Mouse (Mus musculus): Measurements from ENCODE around the gene Dok1. TPM values are rescaled to one million over a fixed set of nuclear protein-coding genes. Genes with fewer than 3 reads are reported as not detected.

Dok1 gene
- polyA plus RNA-seq, 1 experiment from 2014 or later = 4.9 TPM

GRCm38 (mm10) chr6:83040601-83041000 is 7.3 kb upstream of the Dok1 start:
- H3K27ac ChIP-seq = no peak overlapping the region
- no peak for ATAC-seq (ENCODE audit: low FRiP score)
- 79% methylated on average over 5 of the region's 5 CpGs for WGBS

DNA sequence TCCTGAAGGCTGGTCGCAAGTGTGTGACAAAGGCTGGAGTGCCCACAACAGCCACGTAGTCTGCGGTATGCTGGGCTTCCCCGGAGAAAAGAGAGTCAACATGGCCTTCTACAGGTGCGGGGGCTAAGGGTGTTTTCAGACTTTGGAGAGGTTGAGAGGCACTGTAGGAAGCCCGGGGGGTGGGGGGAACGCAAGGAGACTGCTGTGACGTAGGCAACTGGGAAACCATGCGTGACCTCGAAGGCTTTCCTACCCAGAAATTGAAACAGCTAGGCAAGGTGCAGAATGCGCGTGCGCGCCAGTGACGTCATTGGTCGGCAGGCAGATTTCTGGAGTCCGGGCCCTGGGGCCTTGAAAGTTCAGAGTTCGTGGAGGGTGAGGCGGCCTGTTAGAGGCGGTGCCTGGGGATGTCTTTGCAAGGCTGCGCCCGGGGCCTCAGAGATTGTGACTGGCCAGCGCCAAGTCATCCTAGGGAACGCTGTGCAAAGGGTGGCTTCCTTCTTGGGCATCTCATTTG is 5.3 kb upstream of the Dok1 start:
- peak overlapping the region; percentile 9; the same call in 1 of the 2 replicates for H3K9ac ChIP-seq
- H3K27me3 ChIP-seq = peaks cover 28% of the 10 kb centered on the region
- peak overlapping the region; percentile 24 for H3K4me3 ChIP-seq (replicated peaks)

More at GRCm38 (mm10) chr6:83040601-83041000, 7.3 kb upstream of the Dok1 start:
- peaks cover 9% of the 10 kb centered on the region for H3K4me1 ChIP-seq
- H3K4me2 ChIP-seq = no peak overlapping the region
- H3K27me3 ChIP-seq = peaks cover 22% of the 10 kb centered on the region
- no peak overlapping the region for H3K4me3 ChIP-seq (replicated peaks)
- H3K36me3 ChIP-seq (replicated peaks) = no peaks in the 10 kb centered on the region
- H3K9ac ChIP-seq = no peak overlapping the region
- H3K9me3 ChIP-seq = no peaks in the 10 kb centered on the region

GRCm38 (mm10) chr6:83037188-83037587 is 3.9 kb upstream of the Dok1 start:
- Histone ChIP-seq H3K9ac (no peak overlapping the region), H3K27me3 (peaks cover 39% of the 10 kb centered on the region), H3K36me3 (replicated peaks) (no peaks in the 10 kb centered on the region), H3K9me3 (no peaks in the 10 kb centered on the region), H3K4me2 (no peak overlapping the region), H3K27ac (no peak overlapping the region), H3K4me1 (peaks cover 30% of the 10 kb centered on the region), H3K4me3 (replicated peaks) (no peak overlapping the region)
- WGBS = 76% methylated on average over 8 of the region's 8 CpGs
- ATAC-seq (ENCODE audit: low FRiP score) = no peak

More for the DNA sequence above, 5.3 kb upstream of the Dok1 start:
- WGBS = 7% methylated on average over 24 of the region's 24 CpGs
- Histone ChIP-seq H3K36me3 (replicated peaks) (no peaks in the 10 kb centered on the region), H3K4me2 (peak overlapping the region; percentile 51), H3K9me3 (no peaks in the 10 kb centered on the region), H3K27ac (no peak overlapping the region), H3K4me1 (peaks cover 21% of the 10 kb centered on the region)
- peak; percentile 65 for ATAC-seq (ENCODE audit: low FRiP score)

- Histone ChIP-seq H3K27ac (no peak overlapping the region), H3K27me3 (peaks cover 66% of the 10 kb centered on the region)
These were observed 1.3 kb upstream of the Dok1 start for GRCm38 (mm10) chr6:83034463-83035055.

DNA sequence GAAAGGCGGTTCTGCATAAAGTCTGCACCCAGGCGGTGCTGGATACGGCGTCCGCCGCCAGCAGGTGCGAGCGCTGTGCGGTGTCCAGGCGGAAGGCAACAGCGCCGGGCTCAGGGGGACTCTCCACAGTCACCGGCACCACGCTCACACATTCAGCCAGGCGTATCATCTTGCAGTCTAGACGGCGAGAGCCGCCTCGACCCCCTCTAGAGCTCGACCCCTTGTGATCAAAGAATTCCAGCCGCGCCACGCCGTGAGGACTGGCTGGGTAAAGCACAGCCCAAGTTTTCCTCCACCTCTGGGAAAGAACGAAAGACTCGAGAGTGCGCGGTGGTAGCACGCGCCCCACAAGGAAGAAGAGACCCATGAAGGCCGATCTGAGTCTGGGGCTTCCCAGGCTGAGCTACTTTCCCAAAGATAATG is 491 bp downstream of the Dok1 start:
- ATAC-seq (ENCODE audit: low FRiP score) = peak; percentile 59
- Histone ChIP-seq H3K27ac (no peak overlapping the region), H3K9ac (peak overlapping the region; percentile 60)

More at GRCm38 (mm10) chr6:83034463-83035055, 1.3 kb upstream of the Dok1 start:
- peak overlapping the region; percentile 70 for H3K4me2 ChIP-seq
- peaks cover 38% of the 10 kb centered on the region for H3K4me1 ChIP-seq
- WGBS = 15% methylated on average over 5 of the region's 5 CpGs
- H3K36me3 ChIP-seq (replicated peaks) = no peaks in the 10 kb centered on the region
- ATAC-seq (ENCODE audit: low FRiP score) = no peak
- peak overlapping the region; percentile 53 for H3K4me3 ChIP-seq (replicated peaks)
- peak overlapping the region; percentile 60; the same call in 1 of the 2 replicates for H3K9ac ChIP-seq
- H3K9me3 ChIP-seq = no peaks in the 10 kb centered on the region

GRCm38 (mm10) chr6:83031921-83032590 is 1.2 kb downstream of the Dok1 start:
- 17% methylated on average over 18 of the region's 18 CpGs for WGBS
- ATAC-seq (ENCODE audit: low FRiP score) = no peak
- Histone ChIP-seq H3K9me3 (no peaks in the 10 kb centered on the region), H3K4me2 (peak overlapping the region; percentile 70), H3K36me3 (replicated peaks) (no peaks in the 10 kb centered on the region), H3K27ac (no peak overlapping the region), H3K9ac (no peak overlapping the region), H3K4me1 (peaks cover 29% of the 10 kb centered on the region), H3K4me3 (replicated peaks) (peak overlapping the region; percentile 53), H3K27me3 (peaks cover 79% of the 10 kb centered on the region)

More for the DNA sequence above, 491 bp downstream of the Dok1 start:
- H3K27me3 ChIP-seq = peaks cover 80% of the 10 kb centered on the region
- peak overlapping the region; percentile 53 for H3K4me3 ChIP-seq (replicated peaks)
- no peaks in the 10 kb centered on the region for H3K36me3 ChIP-seq (replicated peaks)
- peak overlapping the region; percentile 70 for H3K4me2 ChIP-seq
- peaks cover 29% of the 10 kb centered on the region for H3K4me1 ChIP-seq
- WGBS = 0% methylated on average over 31 of the region's 31 CpGs
- H3K9me3 ChIP-seq = no peaks in the 10 kb centered on the region

DNA sequence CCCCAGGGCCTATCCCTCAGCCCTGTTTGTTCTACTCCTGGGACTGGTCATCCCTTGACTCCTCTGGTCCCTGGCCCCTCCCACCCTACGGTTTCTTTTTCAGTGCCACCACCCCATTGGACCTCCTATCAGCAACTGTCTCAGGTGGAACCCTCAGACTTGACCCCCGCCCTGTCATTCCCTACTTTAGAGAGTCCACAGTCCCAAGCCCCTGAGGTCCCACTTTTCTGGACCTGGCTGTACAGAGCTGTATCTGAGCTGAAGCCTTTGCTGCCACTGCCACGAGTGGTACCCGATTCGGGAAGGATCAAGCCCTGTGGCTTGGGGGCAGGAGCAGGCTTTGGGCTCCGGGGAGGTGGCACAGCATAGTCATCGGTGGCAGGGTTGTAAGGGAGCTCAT is 2.2 kb downstream of the Dok1 start:
- Histone ChIP-seq H3K4me3 (replicated peaks) (no peak overlapping the region), H3K27ac (no peak overlapping the region), H3K9me3 (no peaks in the 10 kb centered on the region), H3K9ac (no peak overlapping the region), H3K36me3 (replicated peaks) (no peaks in the 10 kb centered on the region), H3K27me3 (peaks cover 74% of the 10 kb centered on the region), H3K4me2 (no peak overlapping the region), H3K4me1 (peaks cover 29% of the 10 kb centered on the region)
- 47% methylated on average over 7 of the region's 7 CpGs for WGBS
- ATAC-seq (ENCODE audit: low FRiP score) = no peak

- H3K9me3 ChIP-seq = no peaks in the 10 kb centered on the region
- ATAC-seq (ENCODE audit: low FRiP score) = no peak
- H3K4me3 ChIP-seq (replicated peaks) = no peak overlapping the region
- 16% methylated on average over 10 of the region's 10 CpGs for WGBS
- peaks cover 64% of the 10 kb centered on the region for H3K27me3 ChIP-seq
- peaks cover 29% of the 10 kb centered on the region for H3K4me1 ChIP-seq
- H3K9ac ChIP-seq = no peak overlapping the region
- no peak overlapping the region for H3K4me2 ChIP-seq
- H3K27ac ChIP-seq = no peak overlapping the region
- no peaks in the 10 kb centered on the region for H3K36me3 ChIP-seq (replicated peaks)
These were observed 3.5 kb downstream of the Dok1 start for GRCm38 (mm10) chr6:83029777-83030176.

DNA sequence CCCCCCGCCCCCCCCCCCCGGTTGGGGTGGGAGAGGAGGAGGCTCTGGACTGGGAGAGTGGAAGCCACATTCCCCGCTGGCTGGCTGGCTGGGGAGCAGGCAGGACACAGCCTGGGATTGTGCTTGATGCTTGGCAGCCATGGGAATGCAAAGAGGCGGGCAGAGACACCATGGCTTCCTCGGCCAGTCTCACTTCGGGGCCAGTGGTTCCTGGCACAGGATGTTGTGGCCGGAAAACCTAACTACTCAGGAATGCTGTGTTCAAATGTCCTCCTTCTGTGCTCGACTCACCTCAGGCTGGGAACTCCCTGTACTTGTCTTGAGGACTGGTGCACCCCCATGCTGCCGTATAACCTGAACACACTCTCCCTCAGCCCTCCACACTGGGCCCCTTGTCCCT is 5.6 kb downstream of the Dok1 start:
- Histone ChIP-seq H3K9me3 (no peaks in the 10 kb centered on the region), H3K4me3 (replicated peaks) (no peak overlapping the region), H3K27ac (no peak overlapping the region), H3K36me3 (replicated peaks) (no peaks in the 10 kb centered on the region), H3K9ac (no peak overlapping the region), H3K4me1 (peaks cover 13% of the 10 kb centered on the region), H3K27me3 (peaks cover 58% of the 10 kb centered on the region), H3K4me2 (no peak overlapping the region)
- no peak for ATAC-seq (ENCODE audit: low FRiP score)
- 57% methylated on average over 7 of the region's 9 CpGs for WGBS

DNA sequence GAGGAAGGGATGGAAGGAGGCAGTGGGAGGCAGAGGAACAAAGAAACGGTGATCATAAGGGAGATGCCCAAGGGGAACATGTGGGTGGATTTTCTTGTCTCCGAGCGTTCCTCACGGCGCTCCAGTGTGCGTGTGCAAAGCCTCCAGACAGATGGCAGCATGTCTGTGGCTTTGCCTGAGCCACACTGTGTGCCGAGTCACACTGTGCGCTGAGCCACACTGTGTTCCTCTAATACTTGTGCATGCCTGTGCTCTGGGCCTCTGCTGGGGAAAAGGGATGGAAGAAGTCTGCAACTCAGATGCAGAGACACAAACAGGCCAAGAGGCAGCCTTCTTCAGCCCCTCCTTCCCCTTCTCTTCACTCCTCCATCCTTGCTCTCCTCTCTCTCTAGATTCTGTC is 6.0 kb downstream of the Dok1 start:
- H3K27me3 ChIP-seq = peaks cover 54% of the 10 kb centered on the region
- no peak overlapping the region for H3K4me3 ChIP-seq (replicated peaks)
- no peak for ATAC-seq (ENCODE audit: low FRiP score)
- no peak overlapping the region for H3K27ac ChIP-seq
- no peak overlapping the region for H3K4me2 ChIP-seq
- 77% methylated on average over 8 of the region's 8 CpGs for WGBS
- H3K9me3 ChIP-seq = no peaks in the 10 kb centered on the region
- peaks cover 9% of the 10 kb centered on the region for H3K4me1 ChIP-seq
- H3K9ac ChIP-seq = no peak overlapping the region
- H3K36me3 ChIP-seq (replicated peaks) = no peaks in the 10 kb centered on the region

GRCm38 (mm10) chr6:83025221-83025620 is 8.1 kb downstream of the Dok1 start:
- 91% methylated on average over 4 of the region's 4 CpGs for WGBS
- H3K4me3 ChIP-seq (replicated peaks) = no peak overlapping the region
- no peaks in the 10 kb centered on the region for H3K36me3 ChIP-seq (replicated peaks)
- peaks cover 5% of the 10 kb centered on the region for H3K4me1 ChIP-seq
- no peak overlapping the region for H3K9ac ChIP-seq
- H3K27me3 ChIP-seq = peaks cover 33% of the 10 kb centered on the region
- no peak overlapping the region for H3K27ac ChIP-seq
- no peaks in the 10 kb centered on the region for H3K9me3 ChIP-seq
- H3K4me2 ChIP-seq = no peak overlapping the region
- ATAC-seq (ENCODE audit: low FRiP score) = no peak

DNA sequence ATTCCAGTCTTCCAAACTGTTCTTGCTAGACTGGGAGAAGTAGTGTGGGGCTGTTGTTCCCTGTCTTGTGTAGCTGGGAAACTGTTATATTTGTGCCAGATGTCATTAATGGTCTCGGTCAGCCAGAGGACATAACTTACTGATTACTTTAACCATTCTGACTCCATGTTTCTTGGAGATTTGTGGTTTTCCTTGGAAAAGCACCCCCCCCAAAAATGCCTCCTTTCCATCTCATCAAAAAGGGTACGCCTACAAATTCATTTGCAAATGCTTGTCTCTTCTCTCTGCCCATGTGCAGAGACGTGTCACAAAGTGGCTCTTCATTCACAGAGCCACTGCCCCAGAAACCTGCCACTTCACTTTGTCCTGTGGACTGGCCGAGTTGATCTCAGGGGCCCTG is 8.8 kb downstream of the Dok1 start:
- no peak overlapping the region for H3K9ac ChIP-seq
- 68% methylated on average over 4 of the region's 4 CpGs for WGBS

More for the DNA sequence above, 8.8 kb downstream of the Dok1 start:
- Histone ChIP-seq H3K4me2 (no peak overlapping the region), H3K27ac (no peak overlapping the region), H3K36me3 (replicated peaks) (no peaks in the 10 kb centered on the region), H3K27me3 (peaks cover 25% of the 10 kb centered on the region), H3K9me3 (no peaks in the 10 kb centered on the region), H3K4me3 (replicated peaks) (no peak overlapping the region), H3K4me1 (no peaks in the 10 kb centered on the region)
- no peak for ATAC-seq (ENCODE audit: low FRiP score)

Data from forebrain, embryonic 12.5 days (tissue).